Mouse (Mus musculus) thymus, adult 2 months (tissue): ENCODE measurements around the gene Amotl1. TPM values are rescaled to one million over a fixed set of nuclear protein-coding genes. Genes with fewer than 3 reads are reported as not detected.

Experiments used
- DNase-seq: peaks from one replicate; pipeline ENCODE4 v3.0.0; 2021
- H3K27ac ChIP-seq: fragments of 200-500 bp; 2 replicates; pipeline ENCODE4 v1.5.1; 2012; ENCODE audit warnings: low read length, control low read depth; ENCODE audit not compliant: control insufficient read depth, insufficient read depth
- H3K27me3 ChIP-seq: fragments of 200-500 bp; 2 replicates; pipeline ENCODE4 v1.6.1; 2012; ENCODE audit warnings: mild to moderate bottlenecking, low read length, moderate library complexity, mixed read lengths; ENCODE audit not compliant: control insufficient read depth, insufficient read depth
- H3K36me3 ChIP-seq: fragments of 200-500 bp; 2 replicates; pipeline ENCODE4 v1.6.1; 2012; ENCODE audit warnings: mild to moderate bottlenecking, low read length, moderate library complexity; ENCODE audit not compliant: control insufficient read depth, insufficient read depth
- H3K4me1 ChIP-seq: fragments of 200-500 bp; replicated peaks from 2 replicates; pipeline ENCODE4 v1.6.1; 2012; ENCODE audit warnings: low read length; ENCODE audit not compliant: control insufficient read depth, insufficient read depth
- H3K4me3 ChIP-seq: fragments of 200-500 bp; 2 replicates; pipeline ENCODE4 v1.5.1; 2012; ENCODE audit warnings: mild to moderate bottlenecking, low read length, control low read depth, moderate library complexity; ENCODE audit not compliant: control insufficient read depth, insufficient read depth
- CTCF ChIP-seq: fragments of 200-500 bp; IDR thresholded peaks from 2 replicates; pipeline ENCODE4 v1.5.1; 2012; ENCODE audit warnings: mild to moderate bottlenecking, control low read depth, low read length, moderate library complexity, borderline replicate concordance; ENCODE audit not compliant: control insufficient read depth, poor library complexity, insufficient read depth; ENCODE audit errors: extremely low read depth
- POLR2A ChIP-seq: fragments of 200-500 bp; IDR thresholded peaks from 2 replicates; pipeline ENCODE4 v1.6.1; 2012; ENCODE audit warnings: mild to moderate bottlenecking, low read length, control low read depth, moderate library complexity; ENCODE audit not compliant: control insufficient read depth, poor library complexity, insufficient read depth; ENCODE audit errors: extremely low read depth
- whole genome bisulfite sequencing: fragments of 180-500 bp; shearing (Covaris S2); methylation state at CpG from one replicate; pipeline ENCODE4 v1.1.7; 2018; 5-methylcytosine and 5-hydroxymethylcytosine counted together
- polyA plus RNA-seq: library from polyadenylated mRNA; depleted of rRNA; stranded (reverse); fragments of >200 nt; gene quantifications from 2 replicates; pipeline ENCODE4 v1.2.3, GENCODE M21; 2012

Amotl1 gene
- polyA plus RNA-seq, 1 experiment, result 14.5 TPM

- TF ChIP-seq POLR2A (no peak), CTCF (no peak)
- Histone ChIP-seq H3K36me3 (no peaks in the 10 kb centered on the region), H3K27me3 (no peaks in the 10 kb centered on the region), H3K4me3 (no peak overlapping the region), H3K27ac (no peak overlapping the region), H3K4me1 (no peaks in the 10 kb centered on the region)
- DNase-seq, result no peak
- WGBS, result 73% methylated on average over 6 of the region's 6 CpGs
These were observed 1.5 kb downstream of the Amotl1 start for GRCm38 (mm10) chr9:14643328-14643727.

GRCm38 (mm10) chr9:14642251-14643021, 2.4 kb downstream of the Amotl1 start:
- Histone ChIP-seq H3K4me3 (no peak overlapping the region), H3K4me1 (no peaks in the 10 kb centered on the region), H3K36me3 (no peaks in the 10 kb centered on the region), H3K27ac (no peak overlapping the region), H3K27me3 (no peaks in the 10 kb centered on the region)
- WGBS, result 19% methylated on average over 5 of the region's 5 CpGs
- DNase-seq, result no peak
- no peak for TF ChIP-seq CTCF
- TF ChIP-seq POLR2A, result no peak

DNA sequence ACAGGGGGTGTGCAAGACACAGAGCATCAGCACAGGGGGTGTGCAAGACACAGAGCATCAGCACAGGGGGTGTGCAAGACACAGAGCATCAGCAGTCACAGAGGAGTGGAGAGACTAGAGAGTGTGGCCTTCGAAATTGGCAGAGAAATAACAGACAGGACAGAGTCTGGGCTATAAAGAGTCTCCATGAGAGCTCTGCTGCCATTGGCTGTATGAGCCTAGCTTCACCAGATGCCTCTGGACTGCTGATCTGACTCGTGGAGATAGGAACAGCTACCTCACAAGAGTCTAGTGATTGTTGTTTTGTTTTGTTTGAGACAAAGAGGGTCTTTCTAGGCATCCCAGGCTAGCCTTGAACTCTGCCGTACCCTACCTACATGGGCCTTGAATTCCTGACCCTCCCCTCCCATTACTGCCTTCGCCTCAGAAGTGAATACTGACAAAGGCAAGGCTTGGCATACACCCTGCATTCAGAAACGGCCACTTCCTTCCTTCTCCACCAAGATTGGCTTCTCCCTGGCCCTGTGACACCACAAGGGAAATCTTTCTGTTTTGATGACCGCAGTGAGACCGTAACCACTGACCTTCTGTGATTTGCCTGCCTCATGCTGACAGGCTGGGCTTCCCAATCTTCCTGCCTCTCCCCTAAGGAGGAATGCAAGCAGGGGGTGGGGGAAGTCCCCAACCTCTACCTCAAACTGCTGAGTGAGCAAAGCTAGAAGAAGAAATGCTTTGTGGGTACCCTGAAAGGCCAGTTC, 3.4 kb downstream of the Amotl1 start:
- H3K27ac ChIP-seq, result no peak overlapping the region
- no peaks in the 10 kb centered on the region for H3K36me3 ChIP-seq
- no peaks in the 10 kb centered on the region for H3K27me3 ChIP-seq
- TF ChIP-seq CTCF, result no peak
- no peak for TF ChIP-seq POLR2A
- no peak for DNase-seq
- WGBS, result 8% methylated on average over 7 of the region's 7 CpGs
- H3K4me1 ChIP-seq, result no peaks in the 10 kb centered on the region
- no peak overlapping the region for H3K4me3 ChIP-seq

DNA sequence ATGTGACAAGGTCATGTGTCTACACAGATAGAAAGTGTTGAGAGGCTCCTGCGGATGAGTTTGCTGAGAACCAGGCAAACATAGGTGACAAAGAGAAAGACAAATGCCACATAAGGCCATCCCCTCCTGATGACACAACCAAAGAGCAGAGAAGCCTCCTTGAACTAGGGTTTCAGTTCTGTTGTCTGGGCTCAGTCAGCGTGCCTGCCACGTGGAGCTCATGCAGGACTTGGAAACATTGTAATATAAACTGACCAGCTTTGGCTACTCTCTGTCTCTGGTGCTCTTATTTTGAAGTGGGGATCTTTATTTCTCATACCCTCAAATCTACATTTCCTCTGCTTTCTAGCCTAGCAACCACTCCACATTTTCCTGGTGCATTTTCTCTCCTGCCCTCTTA, 8.6 kb downstream of the Amotl1 start:
- H3K27me3 ChIP-seq, result no peaks in the 10 kb centered on the region
- H3K27ac ChIP-seq, result no peak overlapping the region
- no peak for DNase-seq
- no peaks in the 10 kb centered on the region for H3K4me1 ChIP-seq
- WGBS, result 81% methylated on average over 3 of the region's 3 CpGs
- no peak overlapping the region for H3K4me3 ChIP-seq
- TF ChIP-seq POLR2A, result no peak
- no peak for TF ChIP-seq CTCF
- no peaks in the 10 kb centered on the region for H3K36me3 ChIP-seq

DNA sequence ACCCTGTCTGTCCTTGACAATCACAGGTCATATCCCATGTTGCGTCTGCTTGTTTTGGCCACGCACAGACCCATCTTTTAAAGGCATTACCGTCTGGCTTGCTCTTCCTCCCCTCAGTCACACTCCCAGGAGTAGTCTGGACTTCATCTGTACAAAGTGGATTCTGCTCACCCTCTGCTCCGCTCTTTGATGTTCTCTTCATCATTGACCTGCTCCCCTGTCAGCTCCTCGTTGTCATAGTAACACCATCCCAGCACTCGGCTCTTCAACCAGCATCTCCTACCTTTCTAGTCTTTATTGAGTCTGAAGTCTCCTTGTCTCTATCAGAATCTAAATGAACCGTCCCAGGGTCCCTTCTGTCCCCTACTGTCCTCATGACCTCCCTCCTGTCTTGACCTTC, 9.3 kb downstream of the Amotl1 start:
- no peak for TF ChIP-seq CTCF
- TF ChIP-seq POLR2A, result no peak
- no peak for DNase-seq
- no peak overlapping the region for H3K27ac ChIP-seq
- no peak overlapping the region for H3K4me3 ChIP-seq
- no peaks in the 10 kb centered on the region for H3K36me3 ChIP-seq
- WGBS, result 89% methylated on average over 7 of the region's 7 CpGs
- H3K4me1 ChIP-seq, result no peaks in the 10 kb centered on the region
- H3K27me3 ChIP-seq, result no peaks in the 10 kb centered on the region

DNA sequence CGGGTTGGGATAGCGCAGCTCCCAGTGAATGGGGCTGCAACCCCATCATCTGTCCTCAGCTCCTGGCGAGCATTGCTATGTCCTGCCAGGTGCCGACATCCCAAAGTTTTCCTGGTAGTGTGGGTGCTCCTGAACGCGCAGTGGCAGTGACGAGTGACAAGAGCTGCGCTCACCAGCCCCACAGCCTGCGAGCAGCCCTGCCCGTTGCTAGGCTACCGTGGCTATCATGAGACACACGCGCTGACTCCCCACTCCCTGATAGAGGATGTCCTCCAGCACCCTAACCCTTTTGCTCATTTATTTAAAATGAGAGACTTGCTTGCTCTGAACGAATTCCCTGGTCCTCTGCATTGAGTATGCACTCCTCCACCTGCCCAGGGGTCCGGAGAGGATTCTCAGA, 10.7 kb downstream of the Amotl1 start:
- DNase-seq, result no peak
- Histone ChIP-seq H3K4me3 (no peak overlapping the region), H3K27ac (no peak overlapping the region), H3K27me3 (no peaks in the 10 kb centered on the region), H3K36me3 (no peaks in the 10 kb centered on the region), H3K4me1 (no peaks in the 10 kb centered on the region)
- TF ChIP-seq POLR2A (no peak), CTCF (no peak)
- WGBS, result 38% methylated on average over 15 of the region's 15 CpGs
